Mouse (Mus musculus): Measurements from ENCODE around the gene Trpm7.
A peak's percentile ranks its signal among the peaks of the same experiment; 100 is the strongest.
"Not testable (repeated sequence)": the region's sequence is repeated elsewhere in the genome, so short reads cannot be mapped to it uniquely, and the experiment has no call there.

The Trpm7 gene

GRCm38 (mm10) chr2:126875871-126876796, at the start of gene Trpm7:
Trpm7 (minus strand) TSS chr2:126876230.
- peak; percentile 86 to 91 for DNase-seq (ENCODE audit: low spot score in 2 of 2)

- no peak for DNase-seq (ENCODE audit: low spot score in 2 of 2)
These were observed 44.5 kb upstream of the Trpm7 start for GRCm38 (mm10) chr2:126920358-126921060.

DNA sequence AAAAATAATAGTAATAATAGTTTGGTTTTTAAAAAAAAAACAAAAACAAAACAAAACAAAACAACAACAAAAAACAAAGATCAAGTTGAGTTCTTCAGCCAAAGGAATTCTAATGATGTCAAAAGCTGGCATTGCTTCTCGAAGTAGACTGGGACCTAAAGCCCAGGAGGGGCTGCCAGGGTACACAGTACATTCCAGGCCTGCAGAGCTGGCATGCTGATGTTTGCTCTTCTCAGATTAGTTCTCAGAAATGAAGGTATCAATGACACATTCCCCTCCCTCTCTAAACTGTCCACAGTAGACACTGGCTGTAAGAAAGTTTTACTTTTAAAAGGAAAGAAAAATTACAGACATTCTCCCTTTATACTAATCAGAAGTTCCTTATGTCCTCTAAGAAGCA, 40.2 kb upstream of the Trpm7 start:
- DNase-seq (ENCODE audit: low spot score in 2 of 2): no peak

DNA sequence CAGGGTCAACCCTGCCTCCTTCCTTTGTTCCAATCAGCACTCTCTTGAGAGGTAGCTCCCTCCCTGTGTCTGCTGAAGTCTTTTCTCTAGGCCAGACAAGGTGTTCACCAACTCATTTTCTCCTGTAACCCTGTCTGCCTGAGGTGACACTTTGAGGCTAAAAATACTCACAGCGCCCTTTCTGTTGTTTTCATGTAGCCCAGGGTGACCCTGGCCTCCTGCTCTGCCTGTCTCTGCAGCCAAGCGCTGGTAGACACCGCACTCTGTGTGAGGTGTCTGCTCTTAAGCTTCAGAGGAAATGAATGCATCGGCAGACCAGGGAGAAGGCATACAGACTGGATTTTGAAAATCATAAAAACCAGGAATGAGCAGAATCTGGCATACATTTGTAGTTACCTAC, 38.1 kb upstream of the Trpm7 start:
- DNase-seq (ENCODE audit: low spot score in 2 of 2): no peak

DNA sequence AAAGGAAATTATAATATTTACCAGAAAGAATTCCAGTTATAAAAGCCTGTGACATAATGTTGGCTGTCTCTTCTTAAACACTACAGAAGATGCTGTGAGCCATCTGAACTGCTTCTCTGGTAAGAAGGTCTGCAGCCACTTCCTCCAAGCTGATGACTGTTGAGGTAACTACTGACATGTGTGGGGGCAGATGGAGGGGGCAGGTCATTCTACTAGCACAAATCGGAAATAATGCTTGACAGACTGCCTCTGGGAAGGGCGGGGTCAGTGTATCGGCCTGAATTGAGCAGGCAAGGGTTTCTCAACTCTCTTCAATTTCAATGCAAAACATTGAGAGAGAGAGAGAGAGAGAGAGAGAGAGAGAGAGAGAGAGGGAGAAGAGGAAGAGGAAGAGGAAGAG, 28.1 kb upstream of the Trpm7 start:
- DNase-seq (ENCODE audit: low spot score in 2 of 2): no peak

DNA sequence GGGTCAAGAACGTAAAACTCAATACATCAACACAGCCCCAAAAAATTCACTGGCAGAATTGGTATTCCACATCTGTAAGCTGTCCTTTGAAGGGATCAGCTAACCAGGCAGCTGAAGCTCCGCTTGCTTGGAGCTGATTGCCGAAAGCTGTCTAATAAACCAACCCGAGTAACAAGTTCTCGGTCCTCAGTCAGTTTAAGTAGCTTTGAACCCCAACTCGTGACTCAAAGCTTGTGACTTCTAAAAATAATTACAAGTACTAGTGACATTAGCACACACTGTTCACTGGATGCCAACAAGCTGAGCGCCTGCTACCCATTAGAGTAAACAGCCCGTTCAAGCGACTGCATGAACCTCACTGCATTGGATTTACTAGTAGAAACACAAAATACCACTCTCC, 21.5 kb upstream of the Trpm7 start:
- DNase-seq (ENCODE audit: low spot score in 2 of 2): no peak

DNA sequence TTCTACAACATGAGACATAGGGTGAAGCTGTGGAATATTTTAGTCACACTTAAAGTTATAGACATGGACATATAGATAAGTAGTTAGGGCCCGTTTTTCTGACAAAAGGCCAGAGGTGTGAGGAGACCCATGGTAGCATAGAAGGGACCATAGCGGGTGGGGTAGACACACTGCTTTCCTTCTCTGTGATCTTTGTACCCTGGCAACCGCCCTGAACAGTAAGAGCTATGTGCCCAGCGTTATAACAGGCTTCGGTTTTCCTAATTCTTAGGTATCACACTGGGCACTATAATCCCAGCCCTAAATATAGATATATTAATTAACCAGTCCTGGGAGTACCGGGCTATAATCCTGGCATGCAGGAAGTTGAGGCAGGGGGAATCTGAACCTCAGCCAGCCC, 20.9 kb upstream of the Trpm7 start:
- DNase-seq (ENCODE audit: low spot score in 2 of 2): no peak

DNA sequence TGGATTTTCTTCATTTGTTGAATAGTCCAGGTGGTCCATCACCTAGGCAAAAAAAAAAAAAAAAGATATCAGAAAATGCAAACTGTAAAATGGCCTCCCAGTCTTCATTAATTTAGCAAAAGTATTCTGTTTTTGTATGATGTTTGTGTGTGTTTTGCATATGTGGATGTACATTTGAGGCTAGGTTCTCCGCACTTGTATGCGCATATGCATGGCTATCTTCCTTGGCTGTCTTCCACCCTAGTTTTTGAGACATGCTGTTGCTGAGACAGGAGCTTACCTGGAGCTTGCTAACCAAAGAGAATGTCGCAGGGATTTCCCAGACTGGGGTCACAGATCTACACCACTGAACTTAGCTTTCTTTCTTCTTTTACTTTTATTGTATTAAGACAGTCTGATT, 18.2 kb upstream of the Trpm7 start:
- DNase-seq (ENCODE audit: low spot score in 2 of 2): no peak

- no peak for DNase-seq (ENCODE audit: low spot score in 2 of 2)
These were observed 16.3 kb upstream of the Trpm7 start for GRCm38 (mm10) chr2:126892316-126892715.

- no peak for DNase-seq (ENCODE audit: low spot score in 2 of 2)
These were observed 15.7 kb upstream of the Trpm7 start for GRCm38 (mm10) chr2:126891743-126892142.

DNA sequence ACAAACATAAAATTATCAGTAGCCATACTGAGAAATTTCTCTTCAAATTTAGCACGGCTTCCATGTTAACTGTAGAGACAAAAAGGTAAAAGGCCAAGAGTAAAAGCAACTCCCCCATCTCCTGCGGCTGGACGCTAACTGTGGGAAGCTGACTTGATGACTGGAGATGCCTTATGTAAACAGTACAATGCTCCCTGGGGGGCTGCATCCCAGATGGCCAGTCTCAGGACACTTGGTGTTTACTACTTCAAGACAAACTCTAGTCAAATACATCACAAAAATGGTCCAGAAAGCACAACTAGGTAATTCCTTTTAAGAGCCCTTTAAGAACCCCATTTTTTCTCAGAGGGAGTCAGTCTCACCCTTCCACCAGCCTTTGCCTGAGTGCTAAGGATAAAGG, 11.1 kb upstream of the Trpm7 start:
- no peak for DNase-seq (ENCODE audit: low spot score in 2 of 2)

- no peak for DNase-seq (ENCODE audit: low spot score in 2 of 2)
These were observed 9.8 kb upstream of the Trpm7 start for GRCm38 (mm10) chr2:126885871-126886270.

- DNase-seq (ENCODE audit: low spot score in 2 of 2): not testable (repeated sequence)
These were observed 6.7 kb upstream of the Trpm7 start for GRCm38 (mm10) chr2:126882711-126883110.

GRCm38 (mm10) chr2:126877991-126878390, 2.0 kb upstream of the Trpm7 start:
- no peak for DNase-seq (ENCODE audit: low spot score in 2 of 2)

- DNase-seq (ENCODE audit: low spot score in 2 of 2): peak in 1 of 2 experiments; percentile 38
These were observed 554 bp downstream of the Trpm7 start for GRCm38 (mm10) chr2:126875516-126875835.

GRCm38 (mm10) chr2:126874809-126875515, 1.1 kb downstream of the Trpm7 start:
- no peak for DNase-seq (ENCODE audit: low spot score in 2 of 2)

- DNase-seq (ENCODE audit: low spot score in 2 of 2): no peak
These were observed 9.7 kb downstream of the Trpm7 start for GRCm38 (mm10) chr2:126866301-126866700.

GRCm38 (mm10) chr2:126865501-126866199, 10.4 kb downstream of the Trpm7 start:
- no peak for DNase-seq (ENCODE audit: low spot score in 2 of 2)

DNA sequence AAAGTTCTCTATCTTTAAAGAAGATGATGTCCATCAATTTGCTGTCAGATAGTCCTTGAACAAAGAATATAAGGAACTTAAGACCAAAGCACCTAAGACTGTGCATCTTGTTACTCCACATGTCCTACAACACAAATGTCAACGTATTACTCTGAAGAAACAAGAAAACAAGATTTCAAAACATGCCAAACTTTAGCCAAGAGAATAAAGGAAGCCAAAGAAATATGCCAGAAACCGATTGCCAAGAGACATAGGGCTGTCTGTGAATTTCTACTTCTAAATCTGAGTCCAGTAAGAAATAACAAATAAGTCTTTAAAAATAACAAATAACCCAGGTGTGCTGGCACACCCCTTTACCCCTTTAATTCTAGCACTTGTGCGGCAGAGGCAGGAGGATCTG, 11.0 kb downstream of the Trpm7 start:
- DNase-seq (ENCODE audit: low spot score in 2 of 2): no peak

DNA sequence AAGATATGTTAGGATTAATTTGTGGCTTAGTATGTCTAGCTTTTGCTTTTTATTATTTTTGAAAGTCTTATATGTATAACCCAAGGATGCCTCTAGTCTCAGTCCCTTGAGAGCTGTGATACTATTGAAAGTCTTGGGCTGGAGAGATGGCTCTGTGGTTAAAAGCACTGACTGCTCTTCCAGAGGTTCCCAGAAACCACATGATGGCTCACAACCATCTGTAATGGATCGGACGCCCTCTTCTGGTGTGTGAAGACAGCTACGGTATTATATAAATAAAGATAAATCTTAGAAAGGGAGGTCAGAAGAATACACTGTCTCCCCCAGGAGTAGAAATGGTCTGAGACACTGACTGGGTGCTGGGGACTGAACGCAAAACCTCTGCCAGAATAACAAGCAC, 31.3 kb downstream of the Trpm7 start:
- no peak for DNase-seq (ENCODE audit: low spot score in 2 of 2)

- DNase-seq (ENCODE audit: low spot score in 2 of 2): no peak
These were observed 37.2 kb downstream of the Trpm7 start for GRCm38 (mm10) chr2:126838848-126839247.

GRCm38 (mm10) chr2:126817414-126817813, 58.6 kb downstream of the Trpm7 start:
- no peak for DNase-seq (ENCODE audit: low spot score in 2 of 2)
